8 mouse cellular contexts compared by ENCODE assay signal in genomic region chr6:136553156-136553555, GRCm38 (mm10). TPM values are rescaled to one million over a fixed set of nuclear protein-coding genes. Genes with fewer than 3 reads are reported as not detected.
DNase-seq lines count a peak whose midpoint lies in the region; ATAC-seq and TF ChIP-seq lines count a peak whose summit lies in the region.

No protein-coding gene starts in this region.

- H3K4me2 ChIP-seq in heart, embryonic 15.5 days, result no peak overlapping the region
- H3K4me2 ChIP-seq in CH12.LX (ENCODE audit: insufficient read depth, low read depth, poor library complexity, severe bottlenecking), result peak overlapping the region; percentile 86
- H3K4me2 ChIP-seq in forebrain, embryonic 12.5 days, result no peak overlapping the region
- H3K4me2 ChIP-seq in liver, embryonic 13.5 days, result 0 out of 2 replicates have a peak overlapping the region, but pooled peaks have one; percentile 21

- no peak for DNase-seq in heart, postnatal 4 days
- DNase-seq in CH12.LX (ENCODE audit: extremely low read depth), result no peak
- no peak for DNase-seq in liver, embryonic 13.5 days
- no peak for DNase-seq in B cell, adult 2 months
- DNase-seq in adipocyte (ENCODE audit: low spot score), result no peak
- no peak for DNase-seq in ovary, adult 18-20 months (ENCODE audit: low spot score)

- TF ChIP-seq RAD21 in CH12.LX (IDR thresholded peaks at IDR 0.05; ENCODE audit: low read depth, low read length), result peak; percentile 41

- dilution Hi-C loops in CH12.LX (cut with MboI; ENCODE audit: extremely low pct_ligation_motif_present, extremely low pct_unique_long_range_greater_than_20kb, low sequenced_read_pairs), result no loop called here

- peaks cover 21% of the 10 kb centered on the region for H3K4me1 ChIP-seq in heart, embryonic 15.5 days (replicated peaks)
- H3K4me1 ChIP-seq in CH12.LX (ENCODE audit: control insufficient read depth in 1 of 2, insufficient read depth in 2 of 2), result peaks cover 4 to 33% of the 10 kb centered on the region in 2 experiments; a peak in 3 of 4 replicates
- H3K4me1 ChIP-seq in forebrain, embryonic 12.5 days, result peaks cover 19% of the 10 kb centered on the region
- peaks cover 50% of the 10 kb centered on the region for H3K4me1 ChIP-seq in liver, embryonic 13.5 days (replicated peaks)

- 81% methylated on average over 5 of the region's 5 CpGs for whole genome bisulfite sequencing in heart, embryonic 15.5 days
- 76% methylated on average over 5 of the region's 5 CpGs for WGBS in forebrain, embryonic 12.5 days
- WGBS in liver, embryonic 13.5 days (ENCODE audit: insufficient replicate concordance), result 66% methylated on average over 5 of the region's 5 CpGs

- H3K27me3 ChIP-seq in heart, embryonic 15.5 days, result no peaks in the 10 kb centered on the region
- H3K27me3 ChIP-seq in CH12.LX (replicated peaks), result no peaks in the 10 kb centered on the region
- H3K27me3 ChIP-seq in forebrain, embryonic 12.5 days, result no peaks in the 10 kb centered on the region
- no peaks in the 10 kb centered on the region for H3K27me3 ChIP-seq in liver, embryonic 13.5 days

- in situ Hi-C loops in CH12.LX (cut with MboI; ENCODE audit: low pct_ligation_motif_present, low pct_unique_long_range_greater_than_20kb, low sequenced_read_pairs), result no loop called here

- no peaks in the 10 kb centered on the region for H3K9me3 ChIP-seq in heart, embryonic 15.5 days (replicated peaks)
- H3K9me3 ChIP-seq in CH12.LX (replicated peaks; ENCODE audit: low read length), result no peaks in the 10 kb centered on the region
- H3K9me3 ChIP-seq in forebrain, embryonic 12.5 days, result no peaks in the 10 kb centered on the region
- H3K9me3 ChIP-seq in liver, embryonic 13.5 days (replicated peaks), result no peaks in the 10 kb centered on the region

- H3K36me3 ChIP-seq in heart, embryonic 15.5 days, result peaks cover 3% of the 10 kb centered on the region; the same call in 1 of the 2 replicates
- peaks cover 9 to 24% of the 10 kb centered on the region in 2 experiments for H3K36me3 ChIP-seq in CH12.LX (replicated peaks in 1 of 2; ENCODE audit: control insufficient read depth in 1 of 2, insufficient read depth in 1 of 2, low read length in 1 of 2)
- H3K36me3 ChIP-seq in forebrain, embryonic 12.5 days (replicated peaks), result no peaks in the 10 kb centered on the region
- H3K36me3 ChIP-seq in liver, embryonic 13.5 days, result peaks cover 8% of the 10 kb centered on the region; the same call in 1 of the 2 replicates

- H3K79me2 ChIP-seq in CH12.LX (replicated peaks; ENCODE audit: control insufficient read depth, extremely low read depth, insufficient read depth, poor library complexity, severe bottlenecking), result peaks cover 40% of the 10 kb centered on the region

- H3K9ac ChIP-seq in heart, embryonic 15.5 days, result no peak overlapping the region
- peak overlapping the region; percentile 74 for H3K9ac ChIP-seq in CH12.LX (ENCODE audit: insufficient read depth, low read depth)
- no peak overlapping the region for H3K9ac ChIP-seq in forebrain, embryonic 12.5 days
- H3K9ac ChIP-seq in liver, embryonic 13.5 days, result no peak overlapping the region

- no peak for ATAC-seq in heart, embryonic 15.5 days (replicated peaks; ENCODE audit: insufficient number of reproducible peaks, insufficient read depth, low FRiP score, low read depth)
- ATAC-seq in forebrain, embryonic 12.5 days (ENCODE audit: low FRiP score), result no peak
- ATAC-seq in liver, embryonic 13.5 days (ENCODE audit: low read depth), result no peak

- H3K4me3 ChIP-seq in heart, embryonic 15.5 days, result no peak overlapping the region
- H3K4me3 ChIP-seq in CH12.LX (replicated peaks in 1 of 3; ENCODE audit: low read depth in 2 of 3, low read length in 2 of 3, poor library complexity in 1 of 3), result peak overlapping the region in 2 of 3 experiments; percentile 20 to 38
- H3K4me3 ChIP-seq in forebrain, embryonic 12.5 days (replicated peaks), result no peak overlapping the region
- no peak overlapping the region for H3K4me3 ChIP-seq in liver, embryonic 13.5 days (replicated peaks)

- TF ChIP-seq EP300 in CH12.LX (IDR thresholded peaks at IDR 0.05; ENCODE audit: low read length), result no peak; the same call in 1 of the 2 replicates

- peak in 1 of 2 experiments; percentile 39; a peak in 1 of 4 replicates for TF ChIP-seq CTCF in CH12.LX (conservative IDR thresholded peaks at IDR 0.05 in 1 of 2, IDR thresholded peaks at IDR 0.05 in 1 of 2; ENCODE audit: low read depth in 2 of 2, low read length in 2 of 2)

- peak overlapping the region; percentile 77 for H3K27ac ChIP-seq in heart, embryonic 15.5 days
- peak overlapping the region; percentile 75 for H3K27ac ChIP-seq in CH12.LX (ENCODE audit: insufficient read depth, low read depth)
- H3K27ac ChIP-seq in forebrain, embryonic 12.5 days, result peak overlapping the region; percentile 84
- H3K27ac ChIP-seq in liver, embryonic 13.5 days, result peak overlapping the region; percentile 14; the same call in 1 of the 2 replicates

- TF ChIP-seq POLR2A in CH12.LX (IDR thresholded peaks at IDR 0.05; ENCODE audit: low read depth, low read length), result no peak

TF ChIP-seq in CH12.LX, 34 proteins besides CTCF, POLR2A, EP300 and RAD21:
- TF ChIP-seq KAT2A (IDR thresholded peaks at IDR 0.05; ENCODE audit: insufficient replicate concordance, low read length) (no peak), ETS1 (conservative IDR thresholded peaks at IDR 0.05; ENCODE audit: low read depth, low read length) (no peak; the same call in 1 of the 2 replicates), BHLHE40 (IDR thresholded peaks at IDR 0.05; ENCODE audit: low read depth, low read length) (peak; percentile 95), MAZ (IDR thresholded peaks at IDR 0.05; ENCODE audit: low read depth, low read length) (no peak), E2F4 (IDR thresholded peaks at IDR 0.05; ENCODE audit: insufficient replicate concordance, low read depth, low read length) (no peak), SMC3 (IDR thresholded peaks at IDR 0.05; ENCODE audit: low read depth, low read length) (peak; percentile 11; the same call in 1 of the 2 replicates), SIN3A (IDR thresholded peaks at IDR 0.05; ENCODE audit: low read length) (no peak; the same call in 1 of the 2 replicates), JUND (conservative IDR thresholded peaks at IDR 0.05; ENCODE audit: low read depth, low read length) (0 out of 2 replicates have a peak, but pooled peaks have one; percentile 7), POLR2AphosphoS2 (IDR thresholded peaks at IDR 0.05; ENCODE audit: low read depth, low read length) (no peak), USF2 (conservative IDR thresholded peaks at IDR 0.05; ENCODE audit: low read depth, low read length) (no peak), ZNF384 (IDR thresholded peaks at IDR 0.05; ENCODE audit: low read depth, low read length) (no peak), TCF12 (IDR thresholded peaks at IDR 0.05; ENCODE audit: low read depth, low read length) (peak; percentile 64), PAX5 (IDR thresholded peaks at IDR 0.05; ENCODE audit: low read length) (no peak), NELFE (IDR thresholded peaks at IDR 0.05; ENCODE audit: low read depth, low read length) (no peak), MYC (IDR thresholded peaks at IDR 0.05; ENCODE audit: low read depth, low read length) (peak; percentile 45), TBP (conservative IDR thresholded peaks at IDR 0.05; ENCODE audit: low read depth, low read length) (no peak), ZMIZ1 (IDR thresholded peaks at IDR 0.05; ENCODE audit: low read depth, low read length) (no peak), MAX (IDR thresholded peaks at IDR 0.05; ENCODE audit: low read length) (no peak), RCOR1 (conservative IDR thresholded peaks at IDR 0.05; ENCODE audit: low read depth, low read length) (peak; percentile 74), ELF1 (IDR thresholded peaks at IDR 0.05; ENCODE audit: low read depth, low read length) (no peak), MAFK (IDR thresholded peaks at IDR 0.05; ENCODE audit: insufficient replicate concordance, low read length) (no peak), CHD1 (IDR thresholded peaks at IDR 0.05; ENCODE audit: low read depth, low read length) (no peak), ZC3H11A (IDR thresholded peaks at IDR 0.05; ENCODE audit: low read depth, low read length) (no peak), NRF1 (IDR thresholded peaks at IDR 0.05; ENCODE audit: low read depth, low read length) (no peak), MXI1 (IDR thresholded peaks at IDR 0.05; ENCODE audit: low read depth, low read length) (no peak), ZKSCAN1 (IDR thresholded peaks at IDR 0.05; ENCODE audit: borderline replicate concordance, low read depth, low read length) (no peak), USF1 (IDR thresholded peaks at IDR 0.05; ENCODE audit: low read depth, low read length) (no peak), UBTF (IDR thresholded peaks at IDR 0.05; ENCODE audit: low read depth, low read length) (no peak), GABPA (IDR thresholded peaks at IDR 0.05; ENCODE audit: insufficient replicate concordance, low read depth, low read length) (no peak), HCFC1 (IDR thresholded peaks at IDR 0.05; ENCODE audit: low read depth, low read length) (no peak), CHD2 (IDR thresholded peaks at IDR 0.05; ENCODE audit: low read length) (no peak), IRF4 (IDR thresholded peaks at IDR 0.05; ENCODE audit: low read depth, low read length) (peak; percentile 26; the same call in 1 of the 2 replicates), MEF2A (IDR thresholded peaks at IDR 0.05; ENCODE audit: borderline replicate concordance, low read depth, low read length) (no peak; the same call in 1 of the 2 replicates), JUN (IDR thresholded peaks at IDR 0.05; ENCODE audit: insufficient read depth, low read depth, low read length) (no peak)
TF ChIP-seq in CH12.LX: peak in this region for 7.

RNA-seq across cellular contexts. Expression of gene Atf7ip, which starts 47.2 kb away (rescaled TPM):
- polyA plus RNA-seq in heart, embryonic 15.5 days (2015; fragmentation: Nextera tagmentation; extraction: Ambion mirVana), result 30.3 and 32.6 TPM in 2 replicates
- total RNA-seq in heart, postnatal 4 days (2021), result 100 to 1,000 TPM; 107 to 108 TPM
- total RNA-seq in CH12.LX (2012; rRNA removed) (20.4 and 35.4 TPM in 2 replicates), CH12.LX (2014; rRNA removed) (4.2 and 4.4 TPM in 2 replicates)
- polyA plus RNA-seq in CH12.LX (2012; ENCODE audit: insufficient read length, low read depth), result 29.7 and 44.8 TPM in 2 replicates
- 63.2 and 72.4 TPM in 2 replicates for polyA plus RNA-seq in forebrain, embryonic 12.5 days (2016; fragmentation: Nextera tagmentation; extraction: Ambion mirVana)
- polyA plus RNA-seq in liver, embryonic 13.5 days (2015; fragmentation: Nextera tagmentation; extraction: Ambion mirVana), result 12.5 and 16.6 TPM in 2 replicates

Comparison
In these comparisons a context has a peak if more than half of its experiments do, and no peak if none do; other contexts are left out.
1. H3K27ac ChIP-seq: peak in every context shown above with its lines; median percentile 84 in forebrain, embryonic 12.5 days; 77 in heart, embryonic 15.5 days; 75 in CH12.LX; 14 in liver, embryonic 13.5 days.
2. H3K4me2 ChIP-seq: peak in CH12.LX (single experiment) and liver, embryonic 13.5 days (single experiment); none in heart, embryonic 15.5 days (single experiment) and forebrain, embryonic 12.5 days (single experiment).
3. H3K4me3 ChIP-seq: peak in CH12.LX (2 of 3); none in heart, embryonic 15.5 days (single experiment), forebrain, embryonic 12.5 days (single experiment) and liver, embryonic 13.5 days (single experiment).